Comparison of ENCODE assay signal across 11 mouse cellular contexts in the genomic region with DNA sequence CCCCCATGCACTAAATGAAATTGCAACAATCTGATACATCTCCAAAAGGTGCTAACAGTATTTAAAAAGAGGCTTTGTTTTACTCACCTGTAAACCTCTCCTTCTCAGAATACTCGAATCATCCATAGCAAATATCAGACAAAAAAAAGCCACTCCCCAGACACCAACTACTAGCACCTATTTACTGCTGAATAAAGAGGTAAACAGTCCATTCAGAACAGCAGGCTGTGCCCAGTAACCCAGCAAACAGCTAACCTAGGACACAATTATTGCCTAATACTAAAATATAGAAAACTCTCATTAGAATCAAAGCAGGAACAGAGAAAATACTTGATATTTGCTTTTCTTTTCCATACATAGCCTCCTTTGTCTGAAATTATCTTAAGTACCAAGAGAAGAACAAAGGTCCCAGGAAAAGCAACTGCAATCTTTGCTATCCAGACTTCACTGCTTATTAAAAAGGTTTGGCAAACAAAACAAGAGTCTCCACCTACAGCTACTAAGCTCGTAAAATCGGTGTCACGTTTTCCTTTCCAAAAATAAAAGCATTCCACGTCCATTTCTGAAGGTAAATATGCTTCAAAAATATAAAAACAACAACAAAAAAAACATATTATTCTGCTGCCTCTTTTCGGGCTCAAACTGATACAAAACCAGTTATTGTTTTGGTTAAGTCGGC. TPM values are rescaled to one million over a fixed set of nuclear protein-coding genes. Genes with fewer than 3 reads are reported as not detected.
DNase-seq lines count a peak whose midpoint lies in the region; ATAC-seq and TF ChIP-seq lines count a peak whose summit lies in the region.
"Had no signal": no experiment of that assay in that cellular context is flagged by ENCODE, and none has a peak within 500 bp of the region (broad histone marks: within the 10 kb centered on the region; RNA-seq: fewer than 3 reads in every experiment).

No protein-coding gene starts in this region.

- H3K9ac ChIP-seq in lung, embryonic 14.5 days: no peak overlapping the region
- no peak overlapping the region for H3K9ac ChIP-seq in intestine, embryonic 14.5 days (ENCODE audit: low read length)
- H3K9ac ChIP-seq in stomach, embryonic 14.5 days (replicated peaks; ENCODE audit: low read depth, low read length): no peak overlapping the region

- 8% methylated on average over 7 of the region's 7 CpGs for WGBS in cerebellum, adult 2 months
- WGBS in lung, embryonic 14.5 days: 47% methylated on average over 7 of the region's 7 CpGs
- WGBS in lung, adult 2 months: 32% methylated on average over 7 of the region's 7 CpGs
- 67% methylated on average over 7 of the region's 7 CpGs for WGBS in intestine, embryonic 14.5 days
- 59% methylated on average over 7 of the region's 7 CpGs for WGBS in stomach, embryonic 14.5 days

- no peaks in the 10 kb centered on the region for H3K36me3 ChIP-seq in lung, embryonic 14.5 days (ENCODE audit: insufficient read depth)
- H3K36me3 ChIP-seq in intestine, embryonic 14.5 days (ENCODE audit: control insufficient read depth, insufficient read depth, low read length): no peaks in the 10 kb centered on the region
- no peaks in the 10 kb centered on the region for H3K36me3 ChIP-seq in stomach, embryonic 14.5 days (ENCODE audit: control insufficient read depth, insufficient read depth, low read length)

- no peaks in the 10 kb centered on the region; the same call in 1 of the 2 replicates for H3K27me3 ChIP-seq in cerebellum, adult 2 months (ENCODE audit: control insufficient read depth, insufficient read depth, low read length)
- no peaks in the 10 kb centered on the region for H3K27me3 ChIP-seq in lung, embryonic 14.5 days (ENCODE audit: insufficient read depth, low read length)
- H3K27me3 ChIP-seq in intestine, embryonic 14.5 days (replicated peaks; ENCODE audit: control insufficient read depth, insufficient read depth, low read length): no peaks in the 10 kb centered on the region
- no peaks in the 10 kb centered on the region for H3K27me3 ChIP-seq in stomach, embryonic 14.5 days (ENCODE audit: control insufficient read depth, insufficient read depth, low read length)
- H3K27me3 ChIP-seq: Patski had no signal

- no peak for DNase-seq in cerebellum, adult 2 months
- no peak for DNase-seq in cerebellum, postnatal 14 days
- DNase-seq in lung, embryonic 14.5 days: no peak
- no peak for DNase-seq in lung, adult 2 months
- no peak for DNase-seq in intestine, embryonic 14.5 days (ENCODE audit: low spot score)
- no peak for DNase-seq in spleen, adult 12 weeks (ENCODE audit: low spot score)
- DNase-seq in frontal cortex, adult 2 months (ENCODE audit: extremely low spot score in 1 of 2, low spot score in 1 of 2): no peak
- DNase-seq: layer of hippocampus, adult 9-11 months had no signal

- H3K4me3 ChIP-seq in cerebellum, adult 2 months (replicated peaks; ENCODE audit: insufficient read depth, low read depth, low read length): peak overlapping the region; percentile 58
- no peak overlapping the region for H3K4me3 ChIP-seq in lung, embryonic 14.5 days (ENCODE audit: low read depth, low read length)
- H3K4me3 ChIP-seq in lung, adult 2 months (replicated peaks; ENCODE audit: extremely low read depth, low read depth, low read length): no peak overlapping the region
- no peak overlapping the region for H3K4me3 ChIP-seq in intestine, embryonic 14.5 days (ENCODE audit: low read depth, low read length)
- H3K4me3 ChIP-seq in stomach, embryonic 14.5 days (ENCODE audit: low read depth, low read length): no peak overlapping the region

- no peak for TF ChIP-seq CTCF in cerebellum, adult 2 months (IDR thresholded peaks at IDR 0.05; ENCODE audit: borderline replicate concordance, insufficient read depth, low read depth, low read length)
- no peak for TF ChIP-seq CTCF in lung, embryonic 14.5 days (IDR thresholded peaks at IDR 0.05; ENCODE audit: low read depth)
- TF ChIP-seq CTCF in lung, adult 2 months (IDR thresholded peaks at IDR 0.05; ENCODE audit: insufficient read depth, low read length): no peak

- H3K4me2 ChIP-seq in lung, embryonic 14.5 days: peak overlapping the region; percentile 33
- H3K4me2 ChIP-seq in intestine, embryonic 14.5 days (ENCODE audit: low read length): peak overlapping the region; percentile 6; the same call in 1 of the 2 replicates
- H3K4me2 ChIP-seq in stomach, embryonic 14.5 days (replicated peaks; ENCODE audit: low read depth, low read length): peak overlapping the region; percentile 23

- no peak for TF ChIP-seq POLR2A in cerebellum, adult 2 months (IDR thresholded peaks at IDR 0.05; ENCODE audit: borderline replicate concordance, insufficient read depth, low read length)
- TF ChIP-seq POLR2A in lung, adult 2 months (IDR thresholded peaks at IDR 0.05; ENCODE audit: borderline replicate concordance, extremely low read depth, low read depth, low read length): no peak

- no peaks in the 10 kb centered on the region; the same call in 1 of the 2 replicates for H3K4me1 ChIP-seq in cerebellum, adult 2 months (ENCODE audit: control insufficient read depth, insufficient read depth, low read length)
- no peaks in the 10 kb centered on the region for H3K4me1 ChIP-seq in lung, embryonic 14.5 days (ENCODE audit: insufficient read depth)
- H3K4me1 ChIP-seq in lung, adult 2 months (ENCODE audit: control insufficient read depth, insufficient read depth, low read length): no peaks in the 10 kb centered on the region
- H3K4me1 ChIP-seq in intestine, embryonic 14.5 days (replicated peaks; ENCODE audit: control insufficient read depth, insufficient read depth, low read length): no peaks in the 10 kb centered on the region
- 0 out of 2 replicates have a peak, but pooled peaks cover 2% of the 10 kb centered on the region for H3K4me1 ChIP-seq in stomach, embryonic 14.5 days (ENCODE audit: control insufficient read depth, insufficient read depth, low read length)

- no peak for ATAC-seq in lung, embryonic 14.5 days (ENCODE audit: insufficient read depth)
- no peak for ATAC-seq in intestine, embryonic 14.5 days (replicated peaks; ENCODE audit: low FRiP score, low TSS enrichment, low read depth)
- no peak for ATAC-seq in stomach, embryonic 14.5 days (ENCODE audit: insufficient number of reproducible peaks, insufficient read depth, low FRiP score, low read depth)
- ATAC-seq: Patski had no signal

- H3K9me3 ChIP-seq in lung, embryonic 14.5 days (ENCODE audit: low read depth, low read length): no peaks in the 10 kb centered on the region
- H3K9me3 ChIP-seq in intestine, embryonic 14.5 days (ENCODE audit: control insufficient read depth, low read length): no peaks in the 10 kb centered on the region
- H3K9me3 ChIP-seq in stomach, embryonic 14.5 days (ENCODE audit: control insufficient read depth, low read depth, low read length): no peaks in the 10 kb centered on the region

- H3K27ac ChIP-seq in cerebellum, adult 2 months (ENCODE audit: insufficient read depth, low read length): peak overlapping the region; percentile 11; the same call in 1 of the 2 replicates
- H3K27ac ChIP-seq in lung, embryonic 14.5 days (ENCODE audit: low read depth): no peak overlapping the region
- H3K27ac ChIP-seq in intestine, embryonic 14.5 days (ENCODE audit: low read depth): no peak overlapping the region
- no peak overlapping the region for H3K27ac ChIP-seq in stomach, embryonic 14.5 days (ENCODE audit: low read length)
- H3K27ac ChIP-seq: macrophage had no signal

RNA-seq across cellular contexts. Expression of gene Mast2, which starts 58.6 kb away (rescaled TPM):
- 79.2 and 82.6 TPM in 2 replicates for polyA plus RNA-seq in cerebellum, adult 2 months (2012; rRNA removed)
- polyA plus RNA-seq in lung, embryonic 14.5 days (2014; fragmentation: Nextera tagmentation; extraction: Ambion mirVana): 33.6 and 37.3 TPM in 2 replicates
- 58.5 and 63.0 TPM in 2 replicates for polyA plus RNA-seq in lung, adult 2 months (2012; rRNA removed)
- polyA plus RNA-seq in intestine, embryonic 14.5 days (2014; fragmentation: Nextera tagmentation; extraction: Ambion mirVana): 20.3 and 22.8 TPM in 2 replicates
- 23.4 and 24.6 TPM in 2 replicates for polyA plus RNA-seq in stomach, embryonic 14.5 days (2014; fragmentation: Nextera tagmentation; extraction: Ambion mirVana)
- 91.5 and 91.7 TPM in 2 replicates for polyA plus RNA-seq in frontal cortex, adult 2 months (2012; rRNA removed)
